Mouse (Mus musculus) cortical plate, adult 2 months (tissue): Measurements from ENCODE around the gene Map4. TPM values are rescaled to one million over a fixed set of nuclear protein-coding genes. Genes with fewer than 3 reads are reported as not detected.

Source experiments
- H3K27ac ChIP-seq: fragments of 200-500 bp; 2 replicates; pipeline ENCODE4 v1.5.1; 2012; ENCODE audit warnings: low read length, control low read depth, inconsistent platforms; ENCODE audit not compliant: insufficient read depth
- H3K4me1 ChIP-seq: fragments of 200-500 bp; 2 replicates; pipeline ENCODE4 v1.6.1; 2011; ENCODE audit warnings: low read length; ENCODE audit not compliant: control insufficient read depth, insufficient read depth
- H3K4me3 ChIP-seq: fragments of 200-500 bp; 2 replicates; pipeline ENCODE4 v1.5.1; 2011; ENCODE audit warnings: mild to moderate bottlenecking, low read length, control low read depth; ENCODE audit not compliant: insufficient read depth
- CTCF ChIP-seq: fragments of 200-500 bp; IDR thresholded peaks from 2 replicates; pipeline ENCODE4 v1.5.1; 2011; ENCODE audit warnings: mild to moderate bottlenecking, control low read depth, low read length; ENCODE audit not compliant: insufficient read depth; ENCODE audit errors: extremely low read depth
- POLR2A ChIP-seq: fragments of 200-500 bp; IDR thresholded peaks from 2 replicates; pipeline ENCODE4 v1.6.1; 2011; ENCODE audit warnings: mild to moderate bottlenecking, low read length, control low read depth; ENCODE audit not compliant: insufficient read depth; ENCODE audit errors: extremely low read depth
- polyA plus RNA-seq: library from polyadenylated mRNA; depleted of rRNA; stranded (reverse); fragments of >200 nt; gene quantifications from 2 replicates; pipeline ENCODE4 v1.2.3, GENCODE M21; 2012

Map4 gene
- polyA plus RNA-seq, 1 experiment = 337 TPM

- peak overlapping the region; percentile 58 for H3K27ac ChIP-seq
- no peak overlapping the region for H3K4me3 ChIP-seq
- TF ChIP-seq CTCF (no peak), POLR2A (no peak)
- no peaks in the 10 kb centered on the region for H3K4me1 ChIP-seq
These were observed 107.2 kb downstream of the Map4 start for GRCm38 (mm10) chr9:110038485-110038884.

GRCm38 (mm10) chr9:110044373-110044772, 113.1 kb downstream of the Map4 start:
- TF ChIP-seq POLR2A (no peak), CTCF (no peak)
- H3K4me1 ChIP-seq = peaks cover 2% of the 10 kb centered on the region; the same call in 1 of the 2 replicates
- H3K4me3 ChIP-seq = no peak overlapping the region
- H3K27ac ChIP-seq = no peak overlapping the region

- H3K4me3 ChIP-seq = no peak overlapping the region
- TF ChIP-seq CTCF (no peak), POLR2A (no peak)
- H3K4me1 ChIP-seq = peaks cover 4% of the 10 kb centered on the region; the same call in 1 of the 2 replicates
- no peak overlapping the region for H3K27ac ChIP-seq
These were observed 114.6 kb downstream of the Map4 start for GRCm38 (mm10) chr9:110045763-110046377.

- TF ChIP-seq POLR2A (no peak), CTCF (no peak)
- Histone ChIP-seq H3K27ac (no peak overlapping the region), H3K4me3 (no peak overlapping the region), H3K4me1 (peaks cover 7% of the 10 kb centered on the region)
These were observed 116.0 kb downstream of the Map4 start for GRCm38 (mm10) chr9:110047260-110047659.

GRCm38 (mm10) chr9:110047857-110048256, 116.6 kb downstream of the Map4 start:
- no peak overlapping the region for H3K4me3 ChIP-seq
- TF ChIP-seq POLR2A (no peak), CTCF (no peak)
- no peak overlapping the region for H3K27ac ChIP-seq
- H3K4me1 ChIP-seq = peaks cover 8% of the 10 kb centered on the region

- Histone ChIP-seq H3K4me1 (peaks cover 11% of the 10 kb centered on the region), H3K4me3 (no peak overlapping the region), H3K27ac (peak overlapping the region; percentile 78)
- TF ChIP-seq POLR2A (no peak), CTCF (no peak)
These were observed 119.9 kb downstream of the Map4 start for GRCm38 (mm10) chr9:110051184-110051583.

GRCm38 (mm10) chr9:110051869-110052661, 120.8 kb downstream of the Map4 start:
- TF ChIP-seq POLR2A (peak; percentile 96), CTCF (no peak)
- Histone ChIP-seq H3K27ac (peak overlapping the region; percentile 99), H3K4me3 (peak overlapping the region; percentile 64), H3K4me1 (peaks cover 11% of the 10 kb centered on the region)

GRCm38 (mm10) chr9:110052951-110053304, 121.7 kb downstream of the Map4 start:
- no peak for TF ChIP-seq CTCF
- TF ChIP-seq POLR2A = no peak
- peak overlapping the region; percentile 99 for H3K27ac ChIP-seq
- H3K4me1 ChIP-seq = peaks cover 13% of the 10 kb centered on the region
- H3K4me3 ChIP-seq = peak overlapping the region; percentile 64

- peak overlapping the region; percentile 64 for H3K4me3 ChIP-seq
- TF ChIP-seq POLR2A (peak; percentile 55; the same call in 1 of the 2 replicates), CTCF (no peak)
- H3K4me1 ChIP-seq = peaks cover 13% of the 10 kb centered on the region
- peak overlapping the region; percentile 99 for H3K27ac ChIP-seq
These were observed 122.2 kb downstream of the Map4 start for GRCm38 (mm10) chr9:110053305-110054079.

- Histone ChIP-seq H3K27ac (peak overlapping the region; percentile 99), H3K4me1 (peaks cover 14% of the 10 kb centered on the region), H3K4me3 (peak overlapping the region; percentile 64)
- TF ChIP-seq CTCF = no peak
- TF ChIP-seq POLR2A = no peak
These were observed 122.8 kb downstream of the Map4 start for GRCm38 (mm10) chr9:110054080-110054421.
